Mouse (Mus musculus) bone marrow, adult 2 months (tissue): ENCODE measurements around the gene Tppp2. TPM values are rescaled to one million over a fixed set of nuclear protein-coding genes. Genes with fewer than 3 reads are reported as not detected.
"Not testable (repeated sequence)": the region's sequence is repeated elsewhere in the genome, so short reads cannot be mapped to it uniquely, and the experiment has no call there.

Experiments used
- H3K27ac ChIP-seq: fragments of 200-500 bp; 2 replicates; pipeline ENCODE4 v1.5.1; 2012; ENCODE audit warnings: low read depth, mild to moderate bottlenecking, control low read depth, inconsistent platforms, low read length; ENCODE audit not compliant: control insufficient read depth, poor library complexity, insufficient read depth
- H3K4me1 ChIP-seq: fragments of 200-500 bp; 2 replicates; pipeline ENCODE4 v1.6.1; 2011; ENCODE audit warnings: low read length; ENCODE audit not compliant: control insufficient read depth, insufficient read depth
- H3K4me3 ChIP-seq: fragments of 200-500 bp; replicated peaks from 2 replicates; pipeline ENCODE3; 2011; ENCODE audit warnings: mild to moderate bottlenecking, low read depth, low read length, control low read depth; ENCODE audit not compliant: control insufficient read depth
- CTCF ChIP-seq: fragments of 200-500 bp; IDR thresholded peaks from 2 replicates; pipeline ENCODE4 v1.5.1; 2011; ENCODE audit warnings: low read length, control low read depth; ENCODE audit not compliant: control insufficient read depth, insufficient read depth
- POLR2A ChIP-seq: fragments of 200-500 bp; IDR thresholded peaks from 2 replicates; pipeline ENCODE4 v1.6.1; 2011; ENCODE audit warnings: low read depth, mild to moderate bottlenecking, control low read depth, low read length, borderline replicate concordance; ENCODE audit not compliant: control insufficient read depth
- WGBS: fragments of 180-500 bp; shearing (Covaris S2); methylation state at CpG from one replicate; pipeline ENCODE4 v1.1.7; 2018; 5-methylcytosine and 5-hydroxymethylcytosine counted together
- polyA plus RNA-seq: library from polyadenylated mRNA; stranded (reverse); fragments of >200 nt; gene quantifications from 2 replicates; pipeline ENCODE4 v1.2.4, GENCODE M21; 2011; ENCODE audit warnings: low replicate concordance; ENCODE audit not compliant: missing spikeins, insufficient read depth, insufficient read length

The Tppp2 gene
- polyA plus RNA-seq, 1 experiment = not detected

DNA sequence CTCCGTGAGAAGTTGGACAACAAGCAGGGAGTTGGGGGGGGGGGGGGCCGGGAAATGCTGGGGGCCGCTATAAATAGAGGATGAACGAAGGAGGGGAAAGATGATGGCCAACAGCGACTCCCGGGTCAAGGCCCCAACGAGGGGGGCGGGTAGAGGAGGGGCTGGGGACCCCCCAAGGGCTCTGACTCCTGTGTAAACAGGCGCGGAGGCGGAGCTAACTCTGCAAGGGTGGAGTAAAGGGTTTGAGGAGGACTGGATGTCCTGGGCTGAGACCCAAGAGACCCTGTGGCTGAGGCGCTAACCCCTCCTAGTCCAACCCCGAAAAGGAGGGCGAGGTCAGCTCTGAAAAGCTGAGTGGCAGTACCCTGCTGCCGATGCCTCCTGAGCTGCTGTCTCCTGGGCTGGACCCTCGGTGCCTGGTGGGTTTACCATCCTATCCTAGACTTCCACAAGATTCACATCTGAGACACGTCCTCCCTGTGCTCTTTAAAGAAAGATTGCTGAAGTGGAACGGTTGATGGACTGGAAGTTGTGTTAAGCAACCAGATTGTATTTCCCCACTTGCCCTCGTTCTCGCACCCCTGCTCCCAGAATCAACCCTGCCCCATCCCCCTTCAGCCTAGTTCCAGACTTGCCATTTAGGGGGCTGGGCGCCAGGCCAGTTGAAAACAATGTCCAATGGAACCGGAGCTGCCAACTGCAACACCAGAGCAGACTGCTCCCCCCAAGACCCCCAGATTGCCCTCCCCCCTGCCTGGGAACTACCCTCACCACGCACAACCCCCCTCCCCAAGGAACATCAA lies 4.1 kb upstream of the Tppp2 start, which contains the start of gene Ndrg2:
TSS of gene Ndrg2 (minus strand) at position 199 of the 803 bp plus-strand sequence.
- H3K27ac ChIP-seq = peak within 1 kb of the TSS; percentile 66; the same call in 1 of the 2 replicates
- no peak for TF ChIP-seq CTCF
- TF ChIP-seq POLR2A = no peak
- WGBS = 10% methylated on average over 22 of the region's 23 CpGs
- peak within 1 kb of the TSS; percentile 64 for H3K4me3 ChIP-seq
- no peaks in the 10 kb centered on the region; the same call in 1 of the 2 replicates for H3K4me1 ChIP-seq

DNA sequence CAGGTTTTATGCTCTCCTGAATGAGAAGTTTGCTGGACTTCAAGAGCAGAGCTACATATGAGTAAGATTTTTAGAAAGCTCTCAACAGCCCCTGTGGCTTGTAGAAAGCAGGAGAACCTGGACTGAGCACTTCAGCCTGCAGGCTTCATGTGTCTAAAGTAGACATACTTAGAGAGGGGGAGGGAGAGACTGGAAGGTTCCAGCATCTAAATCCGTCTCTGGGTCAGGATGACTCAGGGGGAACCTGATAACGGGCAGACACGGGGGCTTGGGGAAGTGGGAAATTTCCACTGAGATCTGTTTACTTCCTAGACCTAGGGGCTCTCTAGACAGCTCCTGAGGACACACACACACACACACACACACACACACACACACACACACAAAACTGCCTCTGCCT lies 3.2 kb upstream of the Tppp2 start:
- H3K27ac ChIP-seq = no peak overlapping the region
- no peak overlapping the region for H3K4me3 ChIP-seq
- 1% methylated on average over 3 of the region's 3 CpGs for WGBS
- no peaks in the 10 kb centered on the region; the same call in 1 of the 2 replicates for H3K4me1 ChIP-seq
- TF ChIP-seq POLR2A (no peak), CTCF (no peak)

DNA sequence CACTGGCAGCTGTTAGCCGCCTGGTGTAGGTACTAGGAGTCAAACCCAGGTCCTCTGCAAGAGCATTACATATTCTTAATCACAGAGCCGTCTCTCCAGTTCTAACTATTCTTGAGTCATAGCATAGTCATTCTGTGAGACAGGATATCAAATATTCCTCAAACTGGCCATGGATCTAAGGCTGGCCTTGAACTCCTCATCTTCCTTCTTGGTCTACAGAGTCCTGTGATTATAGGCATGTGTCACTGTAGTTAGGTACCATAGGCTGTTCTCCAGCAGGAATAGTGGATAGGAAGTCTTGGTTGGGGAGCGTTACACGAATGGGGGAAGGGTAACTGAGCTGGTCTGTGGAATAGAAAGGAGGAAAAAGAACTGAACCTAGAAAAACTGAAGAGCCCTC lies 1.7 kb upstream of the Tppp2 start:
- TF ChIP-seq CTCF (no peak), POLR2A (no peak)
- no peak overlapping the region for H3K4me3 ChIP-seq
- H3K27ac ChIP-seq = no peak overlapping the region
- H3K4me1 ChIP-seq = no peaks in the 10 kb centered on the region; the same call in 1 of the 2 replicates
- WGBS = 81% methylated on average over 4 of the region's 4 CpGs

DNA sequence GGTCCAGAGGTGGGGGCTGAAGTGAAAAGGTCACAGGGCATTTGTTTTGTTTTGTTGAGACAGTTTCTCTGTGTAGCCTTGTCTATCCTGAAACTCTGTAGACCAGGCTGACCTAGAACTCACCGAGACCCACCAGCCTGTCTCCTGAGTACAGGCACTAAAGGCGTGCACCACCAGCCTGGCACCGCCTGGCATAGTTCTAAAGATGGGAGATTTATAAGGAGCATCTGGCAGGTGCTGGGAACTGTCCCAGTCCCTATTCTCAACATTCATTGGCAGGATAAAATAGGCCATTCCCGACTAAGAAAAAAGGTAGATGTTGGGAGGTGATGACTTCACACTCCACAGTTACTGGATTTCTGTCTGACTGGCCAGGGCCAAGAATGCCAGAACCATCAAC lies 741 bp downstream of the Tppp2 start:
- Histone ChIP-seq H3K4me3 (no peak overlapping the region), H3K4me1 (no peaks in the 10 kb centered on the region), H3K27ac (no peak overlapping the region)
- 85% methylated on average over 4 of the region's 4 CpGs for WGBS
- TF ChIP-seq CTCF (no peak), POLR2A (no peak)

DNA sequence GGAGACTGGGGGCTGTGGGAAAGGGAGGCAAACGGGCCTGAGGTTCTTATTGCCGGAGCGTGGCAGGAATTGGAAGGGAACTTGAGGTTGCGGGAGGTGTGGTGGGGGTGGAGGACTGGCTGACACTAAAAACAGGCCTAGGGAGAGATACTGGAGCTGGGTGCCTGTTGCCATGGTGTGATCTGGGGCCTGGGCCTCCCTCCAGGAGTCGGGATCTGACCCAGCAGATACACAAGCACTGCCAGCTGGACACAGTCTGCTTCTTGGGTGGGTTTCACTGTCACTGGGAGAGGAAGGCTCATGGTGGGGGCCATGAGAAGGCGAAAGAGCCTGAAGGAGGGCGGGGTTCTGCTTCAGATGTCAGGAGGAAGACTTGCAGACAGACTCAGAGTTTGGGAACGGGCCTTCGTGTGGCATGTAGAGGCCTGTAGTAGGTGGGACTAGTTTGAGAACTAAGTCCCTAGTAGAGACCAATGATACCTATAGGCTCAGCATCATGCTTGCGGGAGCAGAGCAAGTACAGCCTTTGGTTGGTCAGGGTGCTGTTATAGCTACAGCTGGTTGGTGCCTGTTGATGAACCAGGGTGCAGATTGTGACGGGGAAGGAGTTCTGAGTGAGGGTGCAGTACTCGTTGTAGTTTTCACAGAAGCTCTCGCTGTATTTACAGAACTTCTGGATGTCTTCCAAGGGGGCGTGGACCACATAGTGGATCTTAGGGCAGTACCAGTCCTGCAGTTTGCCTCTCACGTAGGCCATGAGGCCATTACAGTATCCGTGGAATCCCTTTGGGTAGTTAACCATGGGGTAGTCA lies 3.7 kb downstream of the Tppp2 start:
- Histone ChIP-seq H3K4me3 (no peak overlapping the region), H3K27ac (no peak overlapping the region), H3K4me1 (no peaks in the 10 kb centered on the region)
- 76% methylated on average over 16 of the region's 16 CpGs for WGBS
- TF ChIP-seq CTCF = no peak
- TF ChIP-seq POLR2A = no peak

DNA sequence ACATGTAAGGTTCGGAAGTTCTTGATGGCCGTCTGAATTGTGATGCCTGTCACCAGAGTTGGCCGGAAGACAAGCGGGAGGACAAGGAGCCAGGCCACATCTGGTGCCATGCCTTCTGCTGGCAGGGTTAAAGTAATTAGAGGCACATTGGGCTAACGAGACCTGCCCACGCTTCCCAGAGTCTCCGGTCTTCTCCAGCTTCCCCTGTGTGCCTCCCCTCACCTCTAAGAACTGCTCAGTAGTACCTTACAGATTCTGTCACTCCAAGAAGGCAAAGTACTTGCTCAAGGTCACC lies 4.3 kb downstream of the Tppp2 start, which contains the start of gene Rnase13:
TSS of gene Rnase13 (minus strand) at position 203 of the 295 bp plus-strand sequence.
- no peaks in the 10 kb centered on the region for H3K4me1 ChIP-seq
- no peak within 1 kb of the TSS for H3K27ac ChIP-seq
- no peak within 1 kb of the TSS for H3K4me3 ChIP-seq
- WGBS = 91% methylated on average over 7 of the region's 7 CpGs
- no peak for TF ChIP-seq POLR2A
- TF ChIP-seq CTCF = no peak

DNA sequence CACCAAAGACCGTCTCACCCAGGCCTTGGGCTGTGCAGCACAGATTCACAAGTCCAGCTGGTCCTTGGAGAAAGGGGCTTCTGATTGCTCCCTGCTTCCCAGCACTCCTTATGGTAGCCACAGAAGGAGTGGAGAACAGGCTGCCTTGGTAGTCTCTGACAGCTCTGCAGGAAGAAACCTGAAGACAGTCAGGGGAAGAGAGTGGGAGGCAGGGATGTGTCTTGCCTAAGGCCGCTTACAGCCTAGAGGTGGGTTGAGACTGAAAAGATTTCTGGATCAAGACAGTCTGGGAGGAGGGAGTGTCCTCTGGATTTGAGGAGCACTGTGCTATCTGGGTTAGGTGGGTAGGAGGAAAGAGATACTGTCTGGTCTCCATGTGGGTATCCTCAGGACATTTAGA lies 4.7 kb downstream of the Tppp2 start:
- 85% methylated on average over 2 of the region's 2 CpGs for WGBS
- Histone ChIP-seq H3K4me3 (no peak overlapping the region), H3K4me1 (no peaks in the 10 kb centered on the region), H3K27ac (no peak overlapping the region)
- no peak for TF ChIP-seq CTCF
- TF ChIP-seq POLR2A = no peak

DNA sequence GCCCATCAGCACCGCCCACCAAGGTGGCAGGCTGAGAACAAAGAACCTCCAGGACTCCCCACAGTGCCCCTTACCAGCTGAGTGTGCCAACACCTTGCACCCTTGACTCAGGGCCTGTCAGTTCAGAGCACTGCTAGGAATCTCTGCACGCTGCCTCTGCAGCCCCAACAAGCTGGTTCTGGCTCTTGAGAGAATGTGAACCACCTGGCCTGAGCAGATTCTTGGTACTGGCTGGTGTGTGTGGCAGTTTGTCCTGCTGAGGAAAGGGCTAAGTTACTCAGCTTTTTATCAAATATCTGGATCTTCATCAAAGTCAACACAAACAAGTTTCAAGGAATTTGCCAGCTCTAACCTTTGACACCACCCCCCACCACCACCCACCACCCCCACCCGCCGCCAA lies 5.3 kb downstream of the Tppp2 start:
- TF ChIP-seq POLR2A = no peak
- no peak for TF ChIP-seq CTCF
- H3K27ac ChIP-seq = no peak overlapping the region
- WGBS = 79% methylated on average over 4 of the region's 4 CpGs
- H3K4me3 ChIP-seq = no peak overlapping the region
- H3K4me1 ChIP-seq = no peaks in the 10 kb centered on the region

DNA sequence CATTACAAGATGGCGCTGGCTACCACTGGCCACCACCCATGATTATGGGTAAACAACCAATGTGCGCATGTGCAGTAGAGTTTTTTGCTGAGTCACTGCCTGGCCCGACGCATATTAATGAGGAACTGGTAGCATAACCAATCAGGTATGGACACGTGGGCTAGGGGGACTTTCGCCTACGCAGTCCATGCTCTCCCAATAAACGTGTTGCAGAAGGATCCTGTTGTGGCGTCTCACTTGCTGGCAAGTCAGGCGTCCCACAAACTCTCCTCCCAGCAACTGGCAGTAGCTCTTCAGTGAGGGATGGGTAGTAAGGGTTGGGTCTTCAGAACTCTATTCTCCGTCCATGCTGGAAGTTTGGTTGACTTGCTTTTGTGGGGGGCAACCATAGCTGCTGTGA lies 8.7 kb downstream of the Tppp2 start:
- H3K4me3 ChIP-seq, H3K4me1 ChIP-seq, H3K27ac ChIP-seq: not testable (repeated sequence)
- WGBS = 86% methylated on average over 11 of the region's 11 CpGs
